13 mouse cellular contexts compared by ENCODE assay signal in the genomic region with DNA sequence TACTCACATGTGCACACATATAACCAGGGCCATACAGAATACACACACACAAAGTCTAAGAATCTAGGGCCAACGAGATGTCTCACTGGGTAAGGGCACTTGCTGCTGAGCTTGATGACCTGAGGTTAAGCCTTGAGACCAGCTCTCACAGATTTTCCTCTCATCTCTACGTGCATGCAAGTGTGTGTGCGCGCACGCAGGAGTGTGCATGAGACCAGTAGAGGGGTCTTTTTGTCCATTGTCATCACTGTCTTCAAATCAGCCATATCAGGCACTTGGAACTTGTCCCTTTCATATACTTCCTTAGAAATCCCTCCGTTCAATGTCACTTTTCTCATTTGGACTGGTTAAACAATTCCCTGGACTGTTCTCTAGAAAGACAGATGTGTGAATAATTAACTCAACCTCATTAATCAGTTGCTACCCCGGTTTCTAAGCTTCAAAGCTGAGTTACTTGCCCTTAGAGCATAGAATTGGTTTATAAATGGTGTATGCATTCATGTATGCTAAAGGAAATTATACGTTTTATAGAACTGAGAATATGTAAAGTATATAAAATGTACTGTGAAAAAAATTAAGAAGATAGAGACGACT.
DNase-seq lines count a peak whose midpoint lies in the region; ATAC-seq and TF ChIP-seq lines count a peak whose summit lies in the region.
"Had no signal": no experiment of that assay in that cellular context is flagged by ENCODE, and none has a peak within 500 bp of the region (broad histone marks: within the 10 kb centered on the region; RNA-seq: fewer than 3 reads in every experiment).

No protein-coding gene starts in this region.

- no peak overlapping the region for H3K27ac ChIP-seq in hindbrain, postnatal 0 days
- H3K27ac ChIP-seq in hindbrain, embryonic 14.5 days: no peak overlapping the region
- no peak overlapping the region for H3K27ac ChIP-seq in midbrain, embryonic 14.5 days (replicated peaks; ENCODE audit: low read depth, low read length)
- H3K27ac ChIP-seq in midbrain, embryonic 13.5 days: no peak overlapping the region
- H3K27ac ChIP-seq in kidney, embryonic 14.5 days (ENCODE audit: low read depth, low read length): peak overlapping the region; percentile 24; the same call in 1 of the 2 replicates
- peak overlapping the region; percentile 63; the same call in 1 of the 2 replicates for H3K27ac ChIP-seq in small intestine, adult 2 months (ENCODE audit: insufficient read depth, low read depth, low read length)
- H3K27ac ChIP-seq: forebrain, embryonic 13.5 days had no signal

- no peaks in the 10 kb centered on the region for H3K27me3 ChIP-seq in hindbrain, postnatal 0 days (ENCODE audit: insufficient read depth, low read length)
- H3K27me3 ChIP-seq in hindbrain, embryonic 14.5 days (ENCODE audit: control insufficient read depth, insufficient read depth, low read length): no peaks in the 10 kb centered on the region
- H3K27me3 ChIP-seq in midbrain, embryonic 14.5 days (ENCODE audit: control insufficient read depth, insufficient read depth, low read length): no peaks in the 10 kb centered on the region
- no peaks in the 10 kb centered on the region for H3K27me3 ChIP-seq in midbrain, embryonic 13.5 days
- H3K27me3 ChIP-seq in kidney, embryonic 14.5 days (ENCODE audit: control insufficient read depth, insufficient read depth, low read length): no peaks in the 10 kb centered on the region
- no peaks in the 10 kb centered on the region for H3K27me3 ChIP-seq in small intestine, adult 2 months (ENCODE audit: control insufficient read depth, insufficient read depth, low read length)
- H3K27me3 ChIP-seq: forebrain, embryonic 13.5 days had no signal

- ATAC-seq in hindbrain, postnatal 0 days: no peak
- no peak for ATAC-seq in hindbrain, embryonic 14.5 days (ENCODE audit: low FRiP score)
- no peak for ATAC-seq in midbrain, embryonic 14.5 days (ENCODE audit: low FRiP score, low TSS enrichment)
- no peak for ATAC-seq in midbrain, embryonic 13.5 days
- no peak for ATAC-seq in kidney, embryonic 14.5 days (ENCODE audit: low FRiP score, low TSS enrichment)
- ATAC-seq in erythroblast, adult 5-6 weeks (replicated peaks; ENCODE audit: low FRiP score, poor library complexity, severe bottlenecking): no peak

- no peak overlapping the region for H3K9ac ChIP-seq in hindbrain, postnatal 0 days (replicated peaks; ENCODE audit: low read length)
- H3K9ac ChIP-seq in hindbrain, embryonic 14.5 days: no peak overlapping the region
- no peak overlapping the region for H3K9ac ChIP-seq in midbrain, embryonic 14.5 days (replicated peaks; ENCODE audit: low read length)
- H3K9ac ChIP-seq in midbrain, embryonic 13.5 days (replicated peaks): no peak overlapping the region
- H3K9ac ChIP-seq in kidney, embryonic 14.5 days (ENCODE audit: low read depth, low read length): no peak overlapping the region
- H3K9ac ChIP-seq: forebrain, embryonic 13.5 days had no signal

- no peaks in the 10 kb centered on the region for H3K9me3 ChIP-seq in hindbrain, postnatal 0 days (ENCODE audit: low read length)
- H3K9me3 ChIP-seq in hindbrain, embryonic 14.5 days (ENCODE audit: control insufficient read depth, low read length): no peaks in the 10 kb centered on the region
- H3K9me3 ChIP-seq in midbrain, embryonic 14.5 days (ENCODE audit: control insufficient read depth, low read length): no peaks in the 10 kb centered on the region
- no peaks in the 10 kb centered on the region for H3K9me3 ChIP-seq in midbrain, embryonic 13.5 days
- no peaks in the 10 kb centered on the region for H3K9me3 ChIP-seq in kidney, embryonic 14.5 days (ENCODE audit: control insufficient read depth, low read length)
- H3K9me3 ChIP-seq: forebrain, embryonic 13.5 days had no signal

- TF ChIP-seq CTCF in hindbrain, postnatal 0 days (IDR thresholded peaks at IDR 0.05; ENCODE audit: low read depth): no peak
- no peak for TF ChIP-seq CTCF in small intestine, adult 2 months (IDR thresholded peaks at IDR 0.05; ENCODE audit: extremely low read depth, insufficient read length, insufficient replicate concordance, low read depth, low read length)

- no peaks in the 10 kb centered on the region for H3K36me3 ChIP-seq in hindbrain, postnatal 0 days (ENCODE audit: insufficient read depth, low read length)
- H3K36me3 ChIP-seq in hindbrain, embryonic 14.5 days (replicated peaks; ENCODE audit: control insufficient read depth, insufficient read depth): no peaks in the 10 kb centered on the region
- H3K36me3 ChIP-seq in midbrain, embryonic 14.5 days (ENCODE audit: control insufficient read depth, insufficient read depth, low read length): no peaks in the 10 kb centered on the region
- no peaks in the 10 kb centered on the region for H3K36me3 ChIP-seq in midbrain, embryonic 13.5 days
- no peaks in the 10 kb centered on the region for H3K36me3 ChIP-seq in kidney, embryonic 14.5 days (ENCODE audit: control insufficient read depth, insufficient read depth, low read length)
- no peaks in the 10 kb centered on the region for H3K36me3 ChIP-seq in small intestine, adult 2 months (ENCODE audit: control insufficient read depth, insufficient read depth, low read length)

- H3K4me3 ChIP-seq in hindbrain, postnatal 0 days (ENCODE audit: low read length): no peak overlapping the region
- H3K4me3 ChIP-seq in hindbrain, embryonic 14.5 days (replicated peaks; ENCODE audit: low read length): no peak overlapping the region
- no peak overlapping the region for H3K4me3 ChIP-seq in midbrain, embryonic 14.5 days (replicated peaks; ENCODE audit: low read depth, low read length)
- H3K4me3 ChIP-seq in midbrain, embryonic 13.5 days (replicated peaks): no peak overlapping the region
- H3K4me3 ChIP-seq in kidney, embryonic 14.5 days (ENCODE audit: low read length): no peak overlapping the region
- H3K4me3 ChIP-seq in small intestine, adult 2 months (ENCODE audit: low read depth, low read length): no peak overlapping the region
- H3K4me3 ChIP-seq: forebrain, embryonic 13.5 days had no signal

- peak; percentile 8 for DNase-seq in hindbrain, postnatal 0 days (ENCODE audit: low spot score)
- no peak for DNase-seq in hindbrain, embryonic 14.5 days (ENCODE audit: low spot score)
- DNase-seq in midbrain, embryonic 14.5 days: peak; percentile 20
- DNase-seq in adrenal gland, postnatal 14 days: no peak
- DNase-seq: adrenal gland, adult 8-10 months; cerebellum, adult 11-12 months; cerebellum, postnatal 36 days; gastrocnemius, postnatal 14 days had no signal

- 49% methylated on average over 9 of the region's 9 CpGs for WGBS in hindbrain, postnatal 0 days
- 55% methylated on average over 9 of the region's 9 CpGs for WGBS in hindbrain, embryonic 14.5 days
- 67% methylated on average over 9 of the region's 9 CpGs for WGBS in midbrain, embryonic 14.5 days
- 76% methylated on average over 9 of the region's 9 CpGs for WGBS in midbrain, embryonic 13.5 days
- 70% methylated on average over 9 of the region's 9 CpGs for WGBS in kidney, embryonic 14.5 days
- WGBS in small intestine, adult 2 months: 31% methylated on average over 9 of the region's 9 CpGs

- no peak overlapping the region for H3K4me2 ChIP-seq in hindbrain, postnatal 0 days (ENCODE audit: low read depth, low read length)
- H3K4me2 ChIP-seq in hindbrain, embryonic 14.5 days (replicated peaks): no peak overlapping the region
- H3K4me2 ChIP-seq in midbrain, embryonic 14.5 days (ENCODE audit: low read length): no peak overlapping the region
- no peak overlapping the region for H3K4me2 ChIP-seq in midbrain, embryonic 13.5 days (replicated peaks)
- no peak overlapping the region for H3K4me2 ChIP-seq in kidney, embryonic 14.5 days (replicated peaks; ENCODE audit: low read depth, low read length)
- H3K4me2 ChIP-seq: forebrain, embryonic 13.5 days had no signal

- H3K4me1 ChIP-seq in hindbrain, postnatal 0 days (ENCODE audit: insufficient read depth, low read length): no peaks in the 10 kb centered on the region; the same call in 1 of the 2 replicates
- H3K4me1 ChIP-seq in hindbrain, embryonic 14.5 days (replicated peaks; ENCODE audit: control insufficient read depth, insufficient read depth, low read length): 0 out of 2 replicates have a peak, but pooled peaks cover 3% of the 10 kb centered on the region
- H3K4me1 ChIP-seq in midbrain, embryonic 14.5 days (ENCODE audit: control insufficient read depth, insufficient read depth, low read length): 0 out of 2 replicates have a peak, but pooled peaks cover 3% of the 10 kb centered on the region
- no peaks in the 10 kb centered on the region for H3K4me1 ChIP-seq in midbrain, embryonic 13.5 days (replicated peaks)
- H3K4me1 ChIP-seq in kidney, embryonic 14.5 days (ENCODE audit: control insufficient read depth, insufficient read depth, low read length): peaks cover 6% of the 10 kb centered on the region; the same call in 1 of the 2 replicates
- peaks cover 16% of the 10 kb centered on the region; the same call in 1 of the 2 replicates for H3K4me1 ChIP-seq in small intestine, adult 2 months (ENCODE audit: control insufficient read depth, insufficient read depth, insufficient read length, low read length)
- H3K4me1 ChIP-seq: forebrain, embryonic 13.5 days had no signal

- TF ChIP-seq POLR2A in small intestine, adult 2 months (IDR thresholded peaks at IDR 0.05; ENCODE audit: low read depth, low read length): no peak

Comparison
In these comparisons a context has a peak if more than half of its experiments do, and no peak if none do; other contexts are left out.
1. DNase-seq: peak in hindbrain, postnatal 0 days (single experiment) and midbrain, embryonic 14.5 days (single experiment); none in hindbrain, embryonic 14.5 days (single experiment) and adrenal gland, postnatal 14 days (single experiment).
2. H3K27ac ChIP-seq: peak in kidney, embryonic 14.5 days (single experiment) and small intestine, adult 2 months (single experiment); none in hindbrain, postnatal 0 days (single experiment), hindbrain, embryonic 14.5 days (single experiment), midbrain, embryonic 14.5 days (single experiment) and midbrain, embryonic 13.5 days (single experiment).